Mouse (Mus musculus): Measurements from ENCODE around the gene Cdc42bpa. TPM values are rescaled to one million over a fixed set of nuclear protein-coding genes. Genes with fewer than 3 reads are reported as not detected.

Gene Cdc42bpa
- polyA plus RNA-seq, 1 experiment from 2014 or later = 11.6 TPM

- Histone ChIP-seq H3K27ac (ENCODE audit: low read length) (no peak overlapping the region), H3K27me3 (ENCODE audit: control insufficient read depth, insufficient read depth, low read length) (no peaks in the 10 kb centered on the region), H3K4me1 (ENCODE audit: control insufficient read depth, insufficient read depth, low read length) (no peaks in the 10 kb centered on the region), H3K9ac (ENCODE audit: low read length) (no peak overlapping the region), H3K36me3 (ENCODE audit: control insufficient read depth, insufficient read depth) (no peaks in the 10 kb centered on the region), H3K4me2 (ENCODE audit: low read depth, low read length) (no peak overlapping the region), H3K9me3 (replicated peaks; ENCODE audit: control insufficient read depth, low read length) (no peaks in the 10 kb centered on the region), H3K4me3 (ENCODE audit: low read length) (no peak overlapping the region)
- 55% methylated on average over 7 of the region's 7 CpGs for WGBS
- 0 out of 2 replicates have a peak, but pooled peaks have one; percentile 23 for ATAC-seq (replicated peaks; ENCODE audit: extremely low read depth, insufficient read depth, low FRiP score)
Measured at GRCm38 (mm10) chr1:179928822-179929221, 31.4 kb upstream of the Cdc42bpa start.

- 71% methylated on average over 3 of the region's 3 CpGs for WGBS
- Histone ChIP-seq H3K4me2 (ENCODE audit: low read depth, low read length) (no peak overlapping the region), H3K27me3 (ENCODE audit: control insufficient read depth, insufficient read depth, low read length) (no peaks in the 10 kb centered on the region), H3K27ac (ENCODE audit: low read length) (no peak overlapping the region), H3K36me3 (ENCODE audit: control insufficient read depth, insufficient read depth) (no peaks in the 10 kb centered on the region), H3K4me3 (ENCODE audit: low read length) (no peak overlapping the region), H3K9ac (ENCODE audit: low read length) (no peak overlapping the region), H3K9me3 (replicated peaks; ENCODE audit: control insufficient read depth, low read length) (no peaks in the 10 kb centered on the region), H3K4me1 (ENCODE audit: control insufficient read depth, insufficient read depth, low read length) (no peaks in the 10 kb centered on the region)
- no peak for ATAC-seq (replicated peaks; ENCODE audit: extremely low read depth, insufficient read depth, low FRiP score)
Measured at GRCm38 (mm10) chr1:179931247-179931646, 29.0 kb upstream of the Cdc42bpa start.

- 84% methylated on average over 3 of the region's 3 CpGs for WGBS
- no peak for ATAC-seq (replicated peaks; ENCODE audit: extremely low read depth, insufficient read depth, low FRiP score)
- no peaks in the 10 kb centered on the region for H3K36me3 ChIP-seq (ENCODE audit: control insufficient read depth, insufficient read depth)
- no peaks in the 10 kb centered on the region for H3K27me3 ChIP-seq (ENCODE audit: control insufficient read depth, insufficient read depth, low read length)
- no peak overlapping the region for H3K9ac ChIP-seq (ENCODE audit: low read length)
- no peak overlapping the region for H3K4me2 ChIP-seq (ENCODE audit: low read depth, low read length)
- no peaks in the 10 kb centered on the region for H3K4me1 ChIP-seq (ENCODE audit: control insufficient read depth, insufficient read depth, low read length)
- no peak overlapping the region for H3K27ac ChIP-seq (ENCODE audit: low read length)
- no peak overlapping the region for H3K4me3 ChIP-seq (ENCODE audit: low read length)
- H3K9me3 ChIP-seq (replicated peaks; ENCODE audit: control insufficient read depth, low read length) = no peaks in the 10 kb centered on the region
Measured at GRCm38 (mm10) chr1:179934064-179934463, 26.2 kb upstream of the Cdc42bpa start.

GRCm38 (mm10) chr1:179940071-179940786 is 20.0 kb upstream of the Cdc42bpa start:
- H3K36me3 ChIP-seq (ENCODE audit: control insufficient read depth, insufficient read depth) = no peaks in the 10 kb centered on the region
- H3K27ac ChIP-seq (ENCODE audit: low read length) = no peak overlapping the region
- H3K4me1 ChIP-seq (ENCODE audit: control insufficient read depth, insufficient read depth, low read length) = no peaks in the 10 kb centered on the region
- H3K9ac ChIP-seq (ENCODE audit: low read length) = no peak overlapping the region
- H3K4me3 ChIP-seq (ENCODE audit: low read length) = no peak overlapping the region
- no peak for ATAC-seq (replicated peaks; ENCODE audit: extremely low read depth, insufficient read depth, low FRiP score)
- WGBS = 46% methylated on average over 23 of the region's 23 CpGs
- H3K9me3 ChIP-seq (replicated peaks; ENCODE audit: control insufficient read depth, low read length) = no peaks in the 10 kb centered on the region
- no peaks in the 10 kb centered on the region for H3K27me3 ChIP-seq (ENCODE audit: control insufficient read depth, insufficient read depth, low read length)
- 0 out of 2 replicates have a peak overlapping the region, but pooled peaks have one; percentile 10 for H3K4me2 ChIP-seq (ENCODE audit: low read depth, low read length)

- WGBS = 77% methylated on average over 14 of the region's 14 CpGs
- no peaks in the 10 kb centered on the region for H3K9me3 ChIP-seq (replicated peaks; ENCODE audit: control insufficient read depth, low read length)
- H3K36me3 ChIP-seq (ENCODE audit: control insufficient read depth, insufficient read depth) = no peaks in the 10 kb centered on the region
- no peak overlapping the region for H3K9ac ChIP-seq (ENCODE audit: low read length)
- no peak overlapping the region for H3K4me3 ChIP-seq (ENCODE audit: low read length)
- no peak overlapping the region for H3K27ac ChIP-seq (ENCODE audit: low read length)
- no peaks in the 10 kb centered on the region for H3K4me1 ChIP-seq (ENCODE audit: control insufficient read depth, insufficient read depth, low read length)
- no peaks in the 10 kb centered on the region for H3K27me3 ChIP-seq (ENCODE audit: control insufficient read depth, insufficient read depth, low read length)
- ATAC-seq (replicated peaks; ENCODE audit: extremely low read depth, insufficient read depth, low FRiP score) = no peak
- H3K4me2 ChIP-seq (ENCODE audit: low read depth, low read length) = no peak overlapping the region
Measured at GRCm38 (mm10) chr1:179940787-179941352, 19.4 kb upstream of the Cdc42bpa start.

GRCm38 (mm10) chr1:179945017-179945416 is 15.3 kb upstream of the Cdc42bpa start:
- Histone ChIP-seq H3K4me2 (ENCODE audit: low read depth, low read length) (no peak overlapping the region), H3K27ac (ENCODE audit: low read length) (no peak overlapping the region), H3K4me1 (ENCODE audit: control insufficient read depth, insufficient read depth, low read length) (peaks cover 3% of the 10 kb centered on the region; the same call in 1 of the 2 replicates), H3K27me3 (ENCODE audit: control insufficient read depth, insufficient read depth, low read length) (no peaks in the 10 kb centered on the region), H3K9ac (ENCODE audit: low read length) (no peak overlapping the region), H3K36me3 (ENCODE audit: control insufficient read depth, insufficient read depth) (no peaks in the 10 kb centered on the region), H3K9me3 (replicated peaks; ENCODE audit: control insufficient read depth, low read length) (no peaks in the 10 kb centered on the region), H3K4me3 (ENCODE audit: low read length) (no peak overlapping the region)
- no peak for ATAC-seq (replicated peaks; ENCODE audit: extremely low read depth, insufficient read depth, low FRiP score)
- 85% methylated on average over 10 of the region's 10 CpGs for WGBS

- no peak overlapping the region for H3K4me2 ChIP-seq (ENCODE audit: low read depth, low read length)
- H3K4me3 ChIP-seq (ENCODE audit: low read length) = no peak overlapping the region
- H3K4me1 ChIP-seq (ENCODE audit: control insufficient read depth, insufficient read depth, low read length) = peaks cover 3% of the 10 kb centered on the region; the same call in 1 of the 2 replicates
- WGBS = 22% methylated on average over 2 of the region's 2 CpGs
- H3K27me3 ChIP-seq (ENCODE audit: control insufficient read depth, insufficient read depth, low read length) = no peaks in the 10 kb centered on the region
- no peaks in the 10 kb centered on the region for H3K36me3 ChIP-seq (ENCODE audit: control insufficient read depth, insufficient read depth)
- H3K9ac ChIP-seq (ENCODE audit: low read length) = no peak overlapping the region
- H3K27ac ChIP-seq (ENCODE audit: low read length) = no peak overlapping the region
- no peak for ATAC-seq (replicated peaks; ENCODE audit: extremely low read depth, insufficient read depth, low FRiP score)
- H3K9me3 ChIP-seq (replicated peaks; ENCODE audit: control insufficient read depth, low read length) = no peaks in the 10 kb centered on the region
Measured at GRCm38 (mm10) chr1:179946616-179947015, 13.7 kb upstream of the Cdc42bpa start.

- H3K27ac ChIP-seq (ENCODE audit: low read length) = no peak overlapping the region
- ATAC-seq (replicated peaks; ENCODE audit: extremely low read depth, insufficient read depth, low FRiP score) = no peak
- H3K9ac ChIP-seq (ENCODE audit: low read length) = no peak overlapping the region
- WGBS = 93% methylated on average over 2 of the region's 2 CpGs
- H3K27me3 ChIP-seq (ENCODE audit: control insufficient read depth, insufficient read depth, low read length) = no peaks in the 10 kb centered on the region
- no peak overlapping the region for H3K4me2 ChIP-seq (ENCODE audit: low read depth, low read length)
- H3K4me3 ChIP-seq (ENCODE audit: low read length) = no peak overlapping the region
- no peaks in the 10 kb centered on the region for H3K9me3 ChIP-seq (replicated peaks; ENCODE audit: control insufficient read depth, low read length)
- H3K4me1 ChIP-seq (ENCODE audit: control insufficient read depth, insufficient read depth, low read length) = peaks cover 3% of the 10 kb centered on the region; the same call in 1 of the 2 replicates
- no peaks in the 10 kb centered on the region for H3K36me3 ChIP-seq (ENCODE audit: control insufficient read depth, insufficient read depth)
Measured at GRCm38 (mm10) chr1:179947653-179948052, 12.6 kb upstream of the Cdc42bpa start.

- H3K36me3 ChIP-seq (ENCODE audit: control insufficient read depth, insufficient read depth) = no peaks in the 10 kb centered on the region
- H3K9me3 ChIP-seq (replicated peaks; ENCODE audit: control insufficient read depth, low read length) = no peaks in the 10 kb centered on the region
- H3K4me2 ChIP-seq (ENCODE audit: low read depth, low read length) = no peak overlapping the region
- no peak overlapping the region for H3K4me3 ChIP-seq (ENCODE audit: low read length)
- 73% methylated on average over 7 of the region's 7 CpGs for WGBS
- H3K27me3 ChIP-seq (ENCODE audit: control insufficient read depth, insufficient read depth, low read length) = no peaks in the 10 kb centered on the region
- no peak overlapping the region for H3K9ac ChIP-seq (ENCODE audit: low read length)
- no peak overlapping the region for H3K27ac ChIP-seq (ENCODE audit: low read length)
- ATAC-seq (replicated peaks; ENCODE audit: extremely low read depth, insufficient read depth, low FRiP score) = no peak
- peaks cover 2% of the 10 kb centered on the region; the same call in 1 of the 2 replicates for H3K4me1 ChIP-seq (ENCODE audit: control insufficient read depth, insufficient read depth, low read length)
Measured at GRCm38 (mm10) chr1:179951597-179951996, 8.7 kb upstream of the Cdc42bpa start.

Data from heart, embryonic 16.5 days (tissue).